Mouse (Mus musculus): ENCODE data around the gene Kcnip2. TPM values are rescaled to one million over a fixed set of nuclear protein-coding genes. Genes with fewer than 3 reads are reported as not detected.

The Kcnip2 gene
- polyA plus RNA-seq, 1 experiment, result 0.72 TPM

- TF ChIP-seq CTCF (IDR thresholded peaks at IDR 0.05; ENCODE audit: control insufficient read depth, insufficient read depth, low read length) (no peak), POLR2A (IDR thresholded peaks at IDR 0.05; ENCODE audit: borderline replicate concordance, control insufficient read depth, low read depth, low read length) (no peak)
- WGBS, result 59% methylated on average over 12 of the region's 12 CpGs
- no peaks in the 10 kb centered on the region for H3K4me1 ChIP-seq (ENCODE audit: control insufficient read depth, insufficient read depth, low read length)
- no peak overlapping the region for H3K4me3 ChIP-seq (replicated peaks; ENCODE audit: control insufficient read depth, low read depth, low read length)
- H3K27ac ChIP-seq (ENCODE audit: control insufficient read depth, insufficient read depth, low read depth, low read length, poor library complexity), result no peak overlapping the region
Observed at GRCm38 (mm10) chr19:45837050-45837994, 21.5 kb upstream of the Kcnip2 start.

GRCm38 (mm10) chr19:45835490-45835889, 19.6 kb upstream of the Kcnip2 start:
- Histone ChIP-seq H3K4me3 (replicated peaks; ENCODE audit: control insufficient read depth, low read depth, low read length) (no peak overlapping the region), H3K27ac (ENCODE audit: control insufficient read depth, insufficient read depth, low read depth, low read length, poor library complexity) (no peak overlapping the region), H3K4me1 (ENCODE audit: control insufficient read depth, insufficient read depth, low read length) (no peaks in the 10 kb centered on the region)
- WGBS, result 74% methylated on average over 10 of the region's 10 CpGs
- TF ChIP-seq POLR2A (IDR thresholded peaks at IDR 0.05; ENCODE audit: borderline replicate concordance, control insufficient read depth, low read depth, low read length) (no peak), CTCF (IDR thresholded peaks at IDR 0.05; ENCODE audit: control insufficient read depth, insufficient read depth, low read length) (no peak)

- H3K4me3 ChIP-seq (replicated peaks; ENCODE audit: control insufficient read depth, low read depth, low read length), result no peak overlapping the region
- no peak for TF ChIP-seq POLR2A (IDR thresholded peaks at IDR 0.05; ENCODE audit: borderline replicate concordance, control insufficient read depth, low read depth, low read length)
- TF ChIP-seq CTCF (IDR thresholded peaks at IDR 0.05; ENCODE audit: control insufficient read depth, insufficient read depth, low read length), result no peak
- WGBS, result 75% methylated on average over 10 of the region's 10 CpGs
- no peak overlapping the region for H3K27ac ChIP-seq (ENCODE audit: control insufficient read depth, insufficient read depth, low read depth, low read length, poor library complexity)
- no peaks in the 10 kb centered on the region for H3K4me1 ChIP-seq (ENCODE audit: control insufficient read depth, insufficient read depth, low read length)
Observed at GRCm38 (mm10) chr19:45833665-45834064, 17.8 kb upstream of the Kcnip2 start.

- no peak overlapping the region for H3K4me3 ChIP-seq (replicated peaks; ENCODE audit: control insufficient read depth, low read depth, low read length)
- TF ChIP-seq POLR2A (IDR thresholded peaks at IDR 0.05; ENCODE audit: borderline replicate concordance, control insufficient read depth, low read depth, low read length) (no peak), CTCF (IDR thresholded peaks at IDR 0.05; ENCODE audit: control insufficient read depth, insufficient read depth, low read length) (no peak)
- H3K27ac ChIP-seq (ENCODE audit: control insufficient read depth, insufficient read depth, low read depth, low read length, poor library complexity), result no peak overlapping the region
- no peaks in the 10 kb centered on the region for H3K4me1 ChIP-seq (ENCODE audit: control insufficient read depth, insufficient read depth, low read length)
- whole genome bisulfite sequencing, result 34% methylated on average over 2 of the region's 2 CpGs
Observed at GRCm38 (mm10) chr19:45830679-45831078, 14.8 kb upstream of the Kcnip2 start.

- TF ChIP-seq POLR2A (IDR thresholded peaks at IDR 0.05; ENCODE audit: borderline replicate concordance, control insufficient read depth, low read depth, low read length) (no peak), CTCF (IDR thresholded peaks at IDR 0.05; ENCODE audit: control insufficient read depth, insufficient read depth, low read length) (no peak)
Observed at GRCm38 (mm10) chr19:45827736-45828135, 11.9 kb upstream of the Kcnip2 start.

GRCm38 (mm10) chr19:45827125-45827524, 11.3 kb upstream of the Kcnip2 start:
- TF ChIP-seq CTCF (IDR thresholded peaks at IDR 0.05; ENCODE audit: control insufficient read depth, insufficient read depth, low read length) (no peak), POLR2A (IDR thresholded peaks at IDR 0.05; ENCODE audit: borderline replicate concordance, control insufficient read depth, low read depth, low read length) (no peak)
- Histone ChIP-seq H3K4me1 (ENCODE audit: control insufficient read depth, insufficient read depth, low read length) (no peaks in the 10 kb centered on the region), H3K27ac (ENCODE audit: control insufficient read depth, insufficient read depth, low read depth, low read length, poor library complexity) (no peak overlapping the region), H3K4me3 (replicated peaks; ENCODE audit: control insufficient read depth, low read depth, low read length) (no peak overlapping the region)
- WGBS, result 85% methylated on average over 5 of the region's 5 CpGs

More at GRCm38 (mm10) chr19:45827736-45828135, 11.9 kb upstream of the Kcnip2 start:
- Histone ChIP-seq H3K4me1 (ENCODE audit: control insufficient read depth, insufficient read depth, low read length) (no peaks in the 10 kb centered on the region), H3K27ac (ENCODE audit: control insufficient read depth, insufficient read depth, low read depth, low read length, poor library complexity) (no peak overlapping the region), H3K4me3 (replicated peaks; ENCODE audit: control insufficient read depth, low read depth, low read length) (no peak overlapping the region)
- WGBS, result 86% methylated on average over 3 of the region's 3 CpGs

GRCm38 (mm10) chr19:45826146-45826545, 10.3 kb upstream of the Kcnip2 start:
- TF ChIP-seq POLR2A (IDR thresholded peaks at IDR 0.05; ENCODE audit: borderline replicate concordance, control insufficient read depth, low read depth, low read length), result no peak
- no peak for TF ChIP-seq CTCF (IDR thresholded peaks at IDR 0.05; ENCODE audit: control insufficient read depth, insufficient read depth, low read length)

GRCm38 (mm10) chr19:45821832-45822231, 6.0 kb upstream of the Kcnip2 start:
- no peaks in the 10 kb centered on the region for H3K4me1 ChIP-seq (ENCODE audit: control insufficient read depth, insufficient read depth, low read length)
- 72% methylated on average over 5 of the region's 5 CpGs for WGBS
- no peak overlapping the region for H3K4me3 ChIP-seq (replicated peaks; ENCODE audit: control insufficient read depth, low read depth, low read length)
- no peak for TF ChIP-seq CTCF (IDR thresholded peaks at IDR 0.05; ENCODE audit: control insufficient read depth, insufficient read depth, low read length)
- no peak for TF ChIP-seq POLR2A (IDR thresholded peaks at IDR 0.05; ENCODE audit: borderline replicate concordance, control insufficient read depth, low read depth, low read length)
- no peak overlapping the region for H3K27ac ChIP-seq (ENCODE audit: control insufficient read depth, insufficient read depth, low read depth, low read length, poor library complexity)

More at GRCm38 (mm10) chr19:45826146-45826545, 10.3 kb upstream of the Kcnip2 start:
- H3K4me1 ChIP-seq (ENCODE audit: control insufficient read depth, insufficient read depth, low read length), result no peaks in the 10 kb centered on the region
- H3K4me3 ChIP-seq (replicated peaks; ENCODE audit: control insufficient read depth, low read depth, low read length), result no peak overlapping the region
- H3K27ac ChIP-seq (ENCODE audit: control insufficient read depth, insufficient read depth, low read depth, low read length, poor library complexity), result no peak overlapping the region
- 83% methylated on average over 3 of the region's 3 CpGs for WGBS

Measured in bone marrow, adult 2 months (tissue).